Mouse (Mus musculus) embryo, embryonic 9.5 days (tissue): Measurements from ENCODE around the gene Cemip2.

Source experiments
- DNase-seq: peaks from one replicate; pipeline ENCODE4 v3.0.0-alpha.2; 2017; ENCODE audit errors: extremely low spot score

Gene Cemip2

DNA sequence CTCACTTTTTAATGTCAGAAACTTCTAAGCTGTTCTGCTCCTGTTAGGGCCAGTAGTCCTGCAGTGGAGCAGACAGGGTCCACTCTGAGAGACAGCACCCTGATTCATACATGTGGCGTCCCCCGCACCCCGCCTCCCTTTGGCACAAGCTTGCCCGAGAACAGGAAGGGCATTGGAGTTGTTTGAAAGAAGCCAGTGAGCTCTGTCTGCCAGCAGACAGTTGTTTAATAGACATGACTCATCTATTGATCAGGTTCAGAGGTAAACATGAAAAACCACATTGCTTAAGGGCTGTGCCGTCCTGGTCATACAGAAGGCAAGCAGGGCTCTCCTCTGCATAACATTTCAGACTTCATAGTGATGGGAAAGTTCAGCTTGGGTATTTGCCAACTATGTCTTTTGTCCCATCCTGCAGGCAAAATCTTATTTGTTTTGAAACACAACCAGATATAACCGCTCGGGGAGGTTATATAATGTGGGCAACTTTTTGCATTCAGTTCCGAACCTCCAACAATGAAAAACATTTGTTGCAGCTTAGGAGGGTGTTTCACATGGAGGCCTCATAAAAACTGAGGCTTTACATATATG is 36.4 kb downstream of the Cemip2 start:
- no peak for DNase-seq

DNA sequence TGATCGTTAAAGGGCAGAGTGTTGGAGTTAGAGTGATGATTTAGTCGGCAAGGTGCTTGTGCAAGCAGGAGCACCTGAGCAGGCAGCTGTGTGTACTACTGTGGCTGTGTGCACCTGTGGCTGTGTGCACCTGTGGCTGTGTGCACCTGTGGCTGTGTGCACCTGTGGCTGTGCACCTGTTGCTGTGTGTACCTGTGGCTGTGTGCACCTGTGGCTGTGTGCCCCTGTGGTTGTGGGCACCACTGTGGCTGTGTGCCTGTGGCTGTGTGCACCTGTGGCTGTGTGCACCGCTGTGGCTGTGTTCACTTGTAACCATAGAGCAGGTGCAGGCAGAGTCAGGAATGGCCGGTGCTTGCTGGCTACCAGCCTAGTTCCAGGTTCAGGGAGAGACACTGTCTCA is 38.1 kb downstream of the Cemip2 start:
- no peak for DNase-seq

- no peak for DNase-seq
These were observed 40.0 kb downstream of the Cemip2 start for GRCm38 (mm10) chr19:21818021-21818725.

GRCm38 (mm10) chr19:21819585-21819984 is 41.4 kb downstream of the Cemip2 start:
- DNase-seq: no peak

GRCm38 (mm10) chr19:21820126-21820525 is 42.0 kb downstream of the Cemip2 start:
- DNase-seq: no peak

- no peak for DNase-seq
These were observed 43.7 kb downstream of the Cemip2 start for GRCm38 (mm10) chr19:21821877-21822276.

DNA sequence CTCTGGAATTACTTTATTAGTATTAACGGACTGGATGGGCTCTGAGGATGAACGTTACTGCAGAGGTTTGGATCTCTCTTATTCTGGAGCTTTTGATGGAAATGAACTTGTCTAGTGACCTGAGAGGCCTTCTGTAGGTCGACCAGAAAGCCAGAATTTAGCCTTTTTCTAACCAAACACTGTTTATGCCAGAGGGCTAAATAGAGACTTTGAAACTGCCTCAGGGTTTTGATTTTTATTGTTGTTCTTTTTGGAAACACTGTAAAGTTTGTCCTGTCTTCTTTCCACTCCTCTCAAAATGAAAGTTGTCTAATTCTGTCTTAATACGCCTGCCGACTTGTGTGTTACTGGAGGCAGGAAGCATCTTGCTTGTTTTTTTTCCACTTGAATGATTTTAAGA is 46.0 kb downstream of the Cemip2 start:
- DNase-seq: no peak

- DNase-seq: no peak
These were observed 47.2 kb downstream of the Cemip2 start for GRCm38 (mm10) chr19:21825128-21825885.

DNA sequence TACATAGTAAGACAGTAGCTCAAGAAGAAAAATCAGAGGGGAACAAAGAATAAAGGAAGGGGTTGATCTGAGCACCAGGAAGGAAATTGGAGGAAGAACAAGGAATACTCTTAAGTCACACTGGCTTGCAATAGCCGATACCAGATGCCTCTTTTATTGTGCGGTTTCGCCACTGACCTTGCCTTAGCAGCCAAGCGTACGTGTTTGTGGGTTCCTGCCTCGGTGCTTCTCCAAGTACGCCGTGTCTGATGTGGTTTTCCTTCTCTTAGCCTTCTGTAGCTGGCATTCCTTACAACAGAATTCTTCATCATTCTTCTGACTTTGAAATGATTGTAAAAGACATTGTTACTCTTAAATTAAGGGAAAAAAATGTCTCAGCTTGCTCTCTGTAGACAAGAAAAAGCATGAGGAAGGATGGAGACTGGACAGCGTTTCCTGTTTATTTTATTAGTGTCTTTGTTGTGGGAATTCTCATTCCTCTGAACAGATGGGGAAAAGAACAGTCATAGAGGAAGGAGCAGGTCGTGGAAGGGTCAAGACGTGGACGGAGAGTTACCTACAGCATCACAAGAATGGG is 55.4 kb downstream of the Cemip2 start:
- no peak for DNase-seq

GRCm38 (mm10) chr19:21834952-21835351 is 56.8 kb downstream of the Cemip2 start:
- DNase-seq: no peak

DNA sequence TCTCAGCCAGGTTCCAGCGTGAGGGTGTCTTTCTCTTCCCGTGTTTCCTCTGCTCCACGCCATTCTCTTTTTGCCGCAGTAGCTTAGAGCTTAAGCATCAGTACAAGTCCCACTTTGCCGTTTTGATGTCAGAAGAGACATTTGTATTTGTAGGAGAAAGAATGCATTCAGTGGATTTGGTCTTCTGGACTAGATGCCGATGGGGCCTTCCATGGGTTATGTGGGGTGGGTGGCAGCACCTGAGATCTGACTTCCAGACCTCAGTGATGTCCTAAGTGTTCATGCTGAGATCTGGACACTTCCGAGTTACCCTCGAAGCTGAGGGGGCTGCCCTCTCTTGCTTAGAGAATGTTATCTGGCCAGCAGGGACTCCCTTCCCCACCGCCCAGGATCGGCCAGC is 72.6 kb downstream of the Cemip2 start:
- DNase-seq: no peak

DNA sequence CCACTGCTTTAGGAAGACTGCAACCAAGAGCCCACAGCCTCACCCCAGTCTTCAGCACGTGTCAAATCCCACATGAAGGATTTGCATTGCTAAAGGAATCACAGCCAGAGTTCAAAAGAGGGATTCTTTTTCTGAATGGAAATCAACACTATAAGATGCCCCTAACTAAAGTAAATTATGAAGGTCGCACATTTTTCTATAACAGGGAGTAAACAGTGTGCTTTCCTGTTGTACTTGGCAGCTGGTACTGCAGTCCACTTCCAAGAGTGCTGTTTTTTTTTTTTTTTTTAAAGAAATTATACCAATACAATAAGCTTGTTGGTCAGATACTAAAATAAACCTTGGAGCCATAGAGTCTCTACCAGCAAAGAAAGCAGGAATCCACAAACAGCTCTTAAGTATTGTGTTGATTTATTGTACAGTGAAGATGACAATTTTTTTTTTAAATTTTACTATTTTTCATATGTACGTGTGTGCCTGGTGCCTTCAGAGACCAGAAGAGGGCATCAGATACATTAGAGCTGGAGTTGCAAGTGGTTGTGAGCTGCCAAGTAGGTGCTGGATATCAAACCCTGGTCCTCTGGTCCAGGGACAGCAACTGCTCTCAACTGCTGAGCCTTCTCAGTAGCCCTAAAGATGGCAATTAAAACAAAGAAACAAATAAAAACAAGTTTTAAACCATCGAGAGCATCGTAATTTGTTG is 76.5 kb downstream of the Cemip2 start:
- DNase-seq: no peak

- no peak for DNase-seq
These were observed 77.4 kb downstream of the Cemip2 start for GRCm38 (mm10) chr19:21855421-21856128.

DNA sequence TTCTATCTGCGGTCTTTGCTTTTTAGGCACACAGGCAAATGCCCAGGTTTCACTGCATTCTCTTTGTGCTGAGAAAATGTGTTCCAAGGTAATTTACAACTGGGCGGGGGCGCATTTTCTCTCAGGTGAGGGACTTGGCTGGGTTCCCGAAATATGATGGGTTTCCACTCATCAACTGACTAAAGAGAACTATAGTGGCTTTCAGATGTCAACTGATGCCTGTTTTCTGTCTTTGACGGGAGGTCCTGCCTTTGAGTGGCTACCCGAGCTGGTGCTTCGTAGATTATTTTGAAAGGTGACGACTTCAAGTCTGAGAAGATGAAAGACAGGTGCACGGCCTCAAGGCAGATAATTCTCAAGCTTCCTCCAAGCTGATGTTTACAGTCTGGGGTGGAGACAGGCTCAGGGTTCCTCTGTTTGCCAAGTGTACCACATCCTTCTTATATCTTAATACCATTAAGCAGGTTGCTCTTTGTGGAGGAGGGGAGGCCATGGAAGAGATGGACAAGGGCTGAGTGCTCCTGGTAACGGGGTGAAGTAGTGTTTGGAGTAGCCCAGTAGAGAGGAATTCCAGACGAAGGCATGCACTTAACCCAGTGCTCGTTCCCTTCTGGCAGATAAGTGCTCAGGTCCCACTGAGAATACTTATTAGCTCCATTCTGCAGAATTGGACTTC is 80.8 kb downstream of the Cemip2 start:
- no peak for DNase-seq

DNA sequence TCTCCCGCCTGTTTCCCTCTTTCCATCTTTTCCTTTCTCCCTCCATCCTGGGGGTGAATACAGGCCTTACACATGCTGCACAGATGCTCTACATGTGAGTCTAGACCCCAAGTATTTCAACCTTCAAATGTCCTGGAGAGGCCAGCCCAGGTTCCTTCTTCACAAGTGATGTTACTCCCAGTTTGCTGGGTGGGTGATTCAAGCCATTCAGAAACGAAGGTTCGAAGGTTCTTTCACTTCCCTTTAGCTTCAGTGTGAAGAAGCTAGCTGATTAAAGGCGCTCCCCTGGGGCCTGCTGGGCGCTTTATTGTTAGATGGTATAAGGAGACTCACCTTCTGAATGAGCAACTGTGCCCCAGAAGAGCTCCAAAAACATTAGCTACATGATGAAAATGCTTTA is 82.0 kb downstream of the Cemip2 start:
- no peak for DNase-seq

DNA sequence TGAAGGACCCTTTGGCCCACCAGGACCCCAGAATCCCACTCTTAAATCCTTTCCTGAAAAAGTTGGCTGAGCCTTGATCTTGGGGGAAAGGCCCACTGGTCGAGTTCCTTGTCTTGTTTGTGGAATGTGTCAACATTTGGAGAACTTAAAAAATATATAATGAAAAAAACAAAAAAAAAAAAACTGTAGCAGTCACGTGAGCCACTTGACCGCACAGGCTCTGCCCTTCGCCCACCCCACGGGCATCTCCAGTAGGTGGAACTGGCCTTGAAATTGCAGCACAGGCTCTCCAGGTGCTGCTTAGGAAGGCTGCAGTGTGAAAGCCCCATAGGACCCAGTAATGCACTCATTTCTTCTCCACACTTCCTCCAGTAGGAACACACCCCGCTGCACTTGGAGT is 82.8 kb downstream of the Cemip2 start:
- no peak for DNase-seq

DNA sequence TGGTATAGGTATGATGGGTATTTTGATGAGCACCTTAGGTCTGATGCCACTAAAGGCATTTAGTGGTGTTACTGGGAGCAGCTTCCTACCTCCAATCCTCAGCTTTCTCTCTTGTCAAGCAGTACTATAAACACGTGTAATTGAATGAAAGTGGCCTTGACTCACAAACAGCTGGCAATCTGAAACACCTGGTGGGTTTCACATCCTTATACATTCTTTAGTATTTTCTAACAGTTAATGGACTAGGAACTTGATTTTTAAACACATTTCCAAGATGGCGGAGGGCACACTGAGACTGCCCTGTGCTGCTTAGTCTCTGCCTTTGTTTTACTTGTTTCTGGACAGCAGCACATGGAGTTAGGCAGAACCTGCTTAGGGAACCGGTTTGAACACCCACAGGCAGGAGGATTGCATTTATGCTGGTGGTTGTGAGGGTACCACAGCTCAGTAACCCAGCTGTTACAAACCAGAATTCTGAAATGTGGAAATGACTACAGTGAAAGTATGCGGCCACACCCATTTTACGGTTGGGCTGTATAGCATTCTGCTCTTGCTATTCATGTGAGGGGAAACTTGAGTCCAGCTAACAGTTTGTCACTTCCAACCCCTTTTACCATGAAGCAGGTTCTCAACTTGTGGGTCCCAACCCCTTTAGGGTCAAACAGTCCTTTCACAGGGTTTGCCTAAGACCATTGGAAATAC is 84.3 kb downstream of the Cemip2 start:
- no peak for DNase-seq

DNA sequence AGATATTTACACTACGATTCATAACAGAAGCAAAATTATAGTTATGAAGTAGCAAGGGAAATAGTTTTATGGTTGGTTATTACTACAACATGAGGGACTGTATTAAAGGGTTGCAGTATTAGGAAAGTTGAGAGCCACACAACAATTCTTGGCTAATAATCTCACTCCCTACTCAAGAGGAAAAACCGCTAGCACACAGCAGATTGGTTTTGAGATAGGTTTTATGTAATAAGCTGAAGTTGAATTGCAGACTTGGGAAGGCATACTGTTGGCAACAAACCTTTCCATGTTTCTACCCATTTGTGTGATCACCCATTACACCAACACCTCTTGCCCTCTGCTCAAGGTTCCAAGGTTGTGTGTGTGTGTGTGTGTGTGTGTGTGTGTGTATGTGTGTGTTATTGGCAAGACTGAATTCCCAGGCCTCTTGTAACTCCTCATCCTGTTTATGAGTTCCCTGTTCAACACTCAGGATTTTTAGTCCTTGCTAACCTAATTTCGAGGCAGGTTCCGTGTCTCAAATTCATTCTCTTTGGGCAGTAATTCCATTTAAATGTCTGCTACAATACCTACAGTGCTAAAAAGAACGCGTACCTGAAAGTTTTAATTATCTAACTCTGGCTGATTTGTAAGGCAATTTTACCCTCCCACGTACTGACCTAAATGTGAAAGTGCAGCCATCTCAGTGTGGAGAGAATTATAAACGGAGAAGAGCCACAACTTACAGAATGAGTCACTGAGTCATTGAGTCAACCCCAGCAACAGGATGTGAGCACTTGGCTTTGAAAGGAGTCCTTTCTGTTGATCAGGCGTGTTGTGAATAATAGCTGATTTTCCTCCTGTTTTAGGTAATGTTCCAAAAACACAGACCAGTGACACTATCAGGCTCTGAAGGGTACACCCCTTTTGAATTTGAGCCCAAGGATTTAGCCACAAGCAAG is 85.1 kb downstream of the Cemip2 start:
- DNase-seq: no peak
